Mouse (Mus musculus) right cerebral cortex, postnatal 10 days (tissue): ENCODE data around the gene 1110051M20Rik.

ENCODE experiments used
- DNase-seq, 2 experiments: peaks; one replicate each; pipeline ENCODE4 v3.0.0; 2021; ENCODE audit warnings: low spot score in 2 of 2

Gene 1110051M20Rik

DNA sequence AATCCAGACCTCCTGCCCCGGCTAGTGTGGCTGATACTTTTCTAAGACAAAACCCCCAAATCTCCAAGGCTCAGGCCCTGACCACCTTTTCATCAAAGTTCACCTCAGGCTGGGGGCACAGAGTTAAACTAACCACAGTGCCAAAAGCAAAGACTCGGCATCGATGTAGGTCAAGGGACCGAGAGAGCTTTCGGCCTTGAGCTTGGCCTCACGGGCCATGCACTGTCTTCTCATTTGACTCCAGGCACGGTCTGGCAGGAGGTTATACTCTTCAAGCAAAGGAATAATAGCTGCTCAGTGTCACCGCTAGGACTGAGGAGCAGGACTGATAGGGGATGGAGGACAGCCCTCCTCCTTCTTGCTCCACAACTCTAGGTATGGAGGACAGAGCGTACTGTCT, 138.6 kb downstream of the 1110051M20Rik start:
- no peak for DNase-seq

DNA sequence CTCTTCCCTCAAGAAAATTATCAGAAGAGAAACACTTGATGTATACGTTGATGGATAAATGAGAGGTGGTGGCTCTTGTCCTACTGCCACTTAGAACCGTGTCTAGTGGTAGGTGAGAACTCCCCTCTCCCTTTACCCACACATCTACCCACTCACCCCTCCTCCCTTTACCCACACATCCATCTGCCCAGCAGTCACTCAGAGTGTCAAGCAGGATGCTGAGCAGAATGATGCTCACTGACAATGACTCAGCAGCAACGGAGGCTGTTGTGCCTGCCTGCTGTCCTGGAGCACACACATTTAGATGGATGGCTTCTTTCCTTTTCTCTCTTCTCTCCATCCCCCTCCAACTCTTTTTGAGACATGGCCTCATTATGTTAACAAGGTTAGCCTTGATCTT, 141.7 kb downstream of the 1110051M20Rik start:
- no peak for DNase-seq

DNA sequence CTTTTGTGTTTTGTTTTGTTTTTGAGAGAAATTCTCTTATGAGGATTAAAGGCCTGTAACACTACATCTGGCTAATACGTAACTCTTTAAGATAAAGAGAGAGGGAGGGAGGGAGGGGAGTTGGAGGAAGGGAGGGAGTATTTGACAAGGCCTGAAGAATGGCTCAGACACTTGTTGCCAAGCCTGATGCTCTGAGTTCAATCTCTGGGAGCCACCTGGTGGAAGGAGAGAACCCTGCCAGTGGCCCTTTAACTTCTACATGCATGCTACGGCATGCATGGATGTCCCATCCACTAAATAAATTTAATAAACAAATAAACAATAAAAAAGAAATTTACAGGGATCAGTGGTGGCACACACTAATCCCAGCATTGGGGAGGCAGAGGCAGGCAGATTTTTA, 142.7 kb downstream of the 1110051M20Rik start:
- DNase-seq: no peak

DNA sequence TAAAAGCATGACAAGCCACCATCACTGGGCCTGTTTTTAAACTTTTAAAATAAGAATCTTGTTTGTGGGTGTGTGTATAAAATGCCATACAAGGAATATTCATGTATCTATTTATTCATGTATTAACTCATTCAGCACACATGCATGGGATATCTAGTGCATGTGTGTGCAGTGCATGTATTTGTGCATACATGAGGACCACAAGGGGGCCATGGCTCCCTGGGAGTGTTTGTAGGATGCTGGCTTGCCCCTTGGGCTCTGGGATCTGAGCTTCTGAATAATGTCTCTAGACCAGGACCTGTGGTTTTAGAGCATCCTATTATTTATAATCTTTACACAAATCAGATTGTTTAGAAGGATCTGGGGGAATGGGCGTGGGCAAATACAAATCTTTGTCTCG, 143.7 kb downstream of the 1110051M20Rik start:
- DNase-seq: no peak

DNA sequence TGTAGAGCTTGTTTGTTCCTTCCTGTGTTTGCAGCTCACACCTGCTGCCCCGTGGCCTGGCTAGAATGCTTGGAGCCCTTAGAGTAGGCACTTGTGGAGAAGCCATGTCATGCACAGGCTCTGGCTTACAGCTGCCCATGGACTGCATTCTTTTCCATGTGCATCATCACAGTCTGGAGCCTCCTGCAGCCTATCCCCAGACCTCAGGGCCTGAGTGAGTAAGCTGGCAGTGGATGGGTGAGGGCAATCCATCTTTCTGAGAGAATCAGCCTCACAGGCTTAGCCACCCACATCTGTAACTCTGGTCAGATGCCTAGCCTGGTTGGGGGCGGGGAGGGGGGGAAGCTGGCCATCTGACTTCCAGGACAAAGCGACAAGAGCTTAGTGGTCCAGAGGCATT, 145.3 kb downstream of the 1110051M20Rik start:
- no peak for DNase-seq

DNA sequence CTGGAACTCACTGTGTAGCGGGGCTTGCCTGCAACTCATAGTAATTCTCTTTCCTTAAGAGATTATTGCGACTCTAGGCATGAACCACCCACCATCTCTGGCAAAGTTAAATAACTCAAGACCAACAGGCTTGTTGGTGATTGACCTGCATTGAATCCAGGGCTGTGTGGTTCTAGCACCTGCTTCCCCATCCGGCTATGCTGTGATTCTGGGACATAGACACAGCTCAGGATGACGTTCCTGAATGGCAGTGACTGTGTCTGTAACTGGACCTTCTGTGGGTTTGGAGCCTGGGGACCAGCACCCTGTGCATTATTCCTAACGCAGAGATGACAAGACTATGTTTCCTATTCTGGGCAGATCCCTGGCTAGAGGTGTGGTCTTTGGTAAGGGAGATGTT, 148.6 kb downstream of the 1110051M20Rik start:
- no peak for DNase-seq

DNA sequence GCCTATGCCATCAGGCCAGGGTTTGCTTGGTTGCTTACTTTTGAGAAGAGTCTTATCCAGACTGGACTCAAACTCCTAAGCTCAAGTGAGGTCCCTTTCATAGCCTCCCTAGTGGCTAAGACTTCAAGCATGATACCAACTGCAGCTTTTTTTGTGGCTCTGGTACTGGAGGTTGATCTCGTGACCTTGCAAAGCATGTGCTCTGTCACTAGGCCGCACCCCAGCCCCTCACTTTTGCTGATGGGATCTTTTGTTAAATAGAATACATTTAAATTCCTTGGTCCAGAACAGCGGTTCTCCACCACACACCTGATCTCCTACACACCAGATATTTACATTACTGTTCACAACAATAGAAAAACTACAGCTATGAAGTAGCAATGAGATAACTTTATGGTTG, 150.3 kb downstream of the 1110051M20Rik start:
- DNase-seq: no peak

DNA sequence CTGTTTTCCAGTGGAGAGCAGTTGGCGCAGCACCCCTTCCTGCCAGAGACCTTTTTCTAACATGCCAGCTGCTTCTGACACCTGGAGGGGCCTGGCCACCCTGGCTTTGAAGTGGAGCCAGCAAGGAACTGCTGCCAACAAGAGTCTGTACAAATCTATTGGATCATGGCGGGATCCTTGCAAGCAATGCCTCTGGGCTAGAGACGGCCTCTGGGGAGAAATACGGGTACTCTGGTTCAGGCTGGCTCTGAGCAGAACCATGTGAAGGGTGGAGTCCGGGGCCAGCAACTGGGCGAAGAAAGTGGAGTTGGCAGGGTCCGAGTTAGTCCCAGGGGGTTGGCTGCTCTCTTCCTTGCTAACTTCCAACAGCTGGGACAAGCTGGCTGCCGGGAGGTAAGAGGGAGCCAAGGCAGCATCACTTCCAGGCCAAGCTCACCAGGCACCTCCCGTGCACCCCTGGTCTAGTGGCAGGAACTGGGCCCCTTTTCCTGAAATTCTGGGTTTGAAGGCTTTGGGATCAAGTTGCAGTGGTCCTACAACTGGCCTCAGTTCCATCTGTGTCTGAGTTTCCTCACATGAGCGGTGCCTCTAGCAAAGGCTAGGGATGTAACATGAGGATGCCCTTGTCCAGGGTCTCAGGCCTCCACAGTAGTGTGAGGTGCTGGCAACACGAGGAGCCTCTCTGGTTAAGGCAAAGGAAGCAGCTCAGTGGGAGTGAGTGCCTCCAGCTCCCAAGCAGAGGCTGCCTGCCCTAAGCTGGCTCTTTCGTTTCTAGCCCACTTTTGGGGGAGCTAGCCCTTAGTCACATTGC, 153.1 kb downstream of the 1110051M20Rik start:
- peak; percentile 65 to 67 for DNase-seq

DNA sequence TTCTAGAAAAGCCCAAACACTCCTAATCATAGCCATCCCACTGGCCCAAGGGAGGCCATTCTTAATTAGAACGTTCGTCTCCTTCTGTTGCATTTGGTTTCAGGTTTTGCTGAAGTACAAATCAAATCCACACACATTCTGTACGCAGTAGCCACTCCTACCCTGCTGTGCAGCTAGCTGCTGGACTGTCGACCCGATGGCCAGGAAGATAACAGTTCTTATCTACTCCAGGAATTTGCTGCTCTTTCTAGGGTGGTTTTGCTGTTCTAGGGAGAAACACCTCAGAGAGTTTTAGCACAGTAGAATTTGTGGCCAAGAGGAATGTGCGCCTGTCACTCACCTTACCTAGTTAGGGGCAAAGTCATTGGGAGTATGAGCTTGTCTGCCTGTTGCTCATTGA, 156.9 kb downstream of the 1110051M20Rik start:
- DNase-seq: no peak

DNA sequence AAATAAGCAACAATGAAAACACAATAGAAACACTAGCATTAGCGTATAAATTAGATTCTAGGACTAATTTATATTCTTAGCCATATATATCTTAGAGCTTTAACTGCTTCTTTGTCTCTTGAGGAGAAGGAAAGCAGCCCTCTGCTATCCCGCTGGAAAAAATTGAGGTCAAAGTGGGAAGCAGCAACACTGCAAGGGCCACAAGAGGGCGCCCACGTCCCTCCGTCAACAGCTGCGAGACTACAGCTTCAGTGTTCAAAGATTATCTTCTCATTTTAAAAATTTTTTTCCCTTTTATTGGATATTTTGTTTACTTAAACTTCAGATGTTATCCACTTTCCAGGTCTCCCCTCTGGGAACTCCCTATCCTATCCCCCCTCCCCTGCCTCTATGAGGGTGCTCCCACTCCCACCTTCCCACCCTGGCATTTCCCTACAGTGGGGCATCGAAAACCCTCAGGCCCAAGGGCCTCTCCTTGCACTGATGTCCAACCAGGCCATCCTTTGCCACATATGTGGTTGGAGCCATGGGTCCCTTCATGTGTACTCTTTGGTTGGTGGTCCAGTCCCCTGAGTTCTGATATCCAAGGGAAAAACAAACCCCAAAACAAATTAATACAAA, 158.5 kb downstream of the 1110051M20Rik start:
- peak; percentile 81 to 90 for DNase-seq

DNA sequence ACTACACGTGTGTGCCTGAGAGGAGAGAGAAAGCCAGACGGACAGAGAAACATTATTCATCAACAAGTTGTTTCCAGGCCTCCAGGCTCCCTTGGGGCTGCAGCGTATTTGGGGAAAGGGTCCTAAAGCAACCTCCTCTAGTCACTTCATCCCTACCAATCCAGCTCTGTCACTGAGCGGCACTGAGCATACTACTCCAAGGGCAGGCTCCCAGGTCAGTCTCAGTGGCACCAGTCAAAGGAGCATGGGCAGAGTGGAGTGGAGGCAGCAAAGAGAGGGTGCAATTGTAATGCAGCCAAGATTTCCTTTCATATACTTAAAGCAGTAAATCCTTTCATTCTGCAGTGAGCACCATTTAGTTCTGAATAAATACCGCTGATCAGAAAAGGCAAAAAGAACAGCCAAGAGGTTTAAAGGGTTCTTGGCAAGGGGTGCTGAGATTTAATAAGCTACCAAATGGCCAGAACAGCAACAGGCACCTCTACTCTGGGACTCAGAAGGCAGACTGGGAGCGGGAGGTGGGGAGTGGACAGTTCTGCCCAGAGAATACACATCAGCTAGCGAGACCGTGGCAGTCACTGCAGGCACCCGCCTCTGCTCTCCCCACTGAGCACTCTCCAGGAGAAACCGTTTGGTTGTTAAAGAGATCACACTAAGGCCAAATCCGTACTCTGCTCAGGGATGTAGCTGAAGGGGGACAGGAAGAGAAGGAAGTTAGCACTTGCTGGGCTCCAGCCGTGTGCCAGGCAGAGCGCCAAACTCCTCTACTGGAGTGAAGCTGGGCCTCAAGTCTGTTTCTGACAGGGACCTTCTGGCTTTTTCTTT, 159.9 kb downstream of the 1110051M20Rik start:
- peak; percentile 76 to 85 for DNase-seq

DNA sequence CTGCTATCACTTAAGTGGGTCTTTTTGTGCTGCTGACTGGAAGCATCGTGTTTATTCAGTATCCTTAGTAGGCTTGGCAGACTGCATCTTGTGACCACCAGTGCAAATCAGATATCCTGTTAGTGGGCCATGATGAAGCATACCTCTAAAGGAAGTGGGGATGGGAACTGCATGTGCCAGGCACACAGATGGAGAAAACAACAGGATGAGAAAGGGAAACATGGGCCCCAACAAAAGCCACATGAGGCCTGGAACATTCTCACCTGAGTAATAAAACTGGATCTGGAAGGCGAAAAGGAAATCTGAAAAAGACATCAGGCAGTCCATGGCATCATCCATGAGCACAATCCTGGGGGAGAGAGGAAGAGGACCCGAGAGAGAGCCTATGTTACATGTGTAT, 160.5 kb downstream of the 1110051M20Rik start:
- DNase-seq: no peak

DNA sequence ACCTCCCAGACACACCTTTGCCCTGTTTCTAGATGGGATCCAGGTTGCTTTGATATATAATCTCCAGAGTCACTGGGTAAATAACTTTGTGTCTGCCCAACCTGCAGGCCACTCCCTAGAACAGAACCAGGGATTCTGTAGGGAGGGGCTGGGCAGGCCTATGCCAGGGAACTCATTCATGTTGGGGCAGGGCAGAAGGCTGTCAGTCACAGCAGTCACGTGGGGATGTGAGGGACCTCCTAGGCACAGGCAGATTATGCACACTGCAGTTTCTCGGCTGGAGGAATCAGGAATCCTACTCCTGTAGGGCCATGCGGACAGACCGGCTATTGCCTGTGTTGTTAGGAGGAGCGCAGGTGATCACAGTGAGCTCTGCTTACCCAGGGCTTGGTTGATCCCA, 163.1 kb downstream of the 1110051M20Rik start:
- no peak for DNase-seq

DNA sequence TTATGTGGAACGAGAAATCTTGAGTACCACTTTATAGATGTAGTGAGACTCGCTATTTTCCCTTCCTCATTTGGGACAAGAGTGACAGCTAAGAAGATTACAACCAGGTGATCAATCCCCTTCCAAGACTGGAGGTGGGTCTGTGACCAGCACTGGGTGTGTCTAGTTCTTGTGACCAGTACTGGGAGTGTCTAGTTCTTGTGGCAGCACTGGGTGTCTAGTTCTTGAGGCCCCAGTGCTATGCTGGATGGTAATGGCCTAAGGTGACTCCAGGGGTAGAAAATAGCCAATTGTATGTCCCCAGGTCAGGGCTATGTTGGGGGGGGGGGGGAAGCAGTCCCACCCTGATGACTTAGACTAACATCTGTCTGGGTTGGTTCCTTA, 165.1 kb downstream of the 1110051M20Rik start:
- DNase-seq: no peak

DNA sequence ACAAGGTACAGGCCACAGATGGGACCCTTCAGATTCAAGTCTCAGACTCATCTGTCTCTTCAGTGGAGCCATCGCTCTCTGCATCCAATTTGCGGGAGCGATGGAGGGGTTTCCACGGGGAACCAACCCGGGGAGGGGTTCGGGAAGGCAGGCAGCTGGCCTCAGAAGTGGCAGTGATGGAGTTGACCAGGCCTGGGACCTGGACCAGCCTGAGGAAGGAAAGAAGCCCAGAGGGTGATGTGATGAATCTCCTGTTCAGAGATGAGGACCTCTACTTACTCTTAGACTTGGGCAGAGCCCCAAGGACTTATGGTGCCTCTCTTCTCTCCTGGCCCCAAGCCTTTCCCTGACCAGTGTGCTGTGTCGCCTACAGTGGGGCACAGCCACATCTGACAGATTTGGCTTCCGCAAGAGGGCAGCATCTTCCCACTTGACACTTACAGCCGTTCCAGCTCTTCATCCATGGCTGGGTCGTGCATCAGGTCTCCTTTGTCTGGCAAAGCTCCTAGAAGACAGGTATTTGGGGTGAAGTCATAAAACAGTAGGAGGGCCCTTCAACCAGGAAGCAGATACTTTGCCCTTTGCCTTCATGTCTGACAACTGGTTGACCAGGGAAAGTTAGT, 165.6 kb downstream of the 1110051M20Rik start:
- DNase-seq: peak in 1 of 2 experiments; percentile 74

DNA sequence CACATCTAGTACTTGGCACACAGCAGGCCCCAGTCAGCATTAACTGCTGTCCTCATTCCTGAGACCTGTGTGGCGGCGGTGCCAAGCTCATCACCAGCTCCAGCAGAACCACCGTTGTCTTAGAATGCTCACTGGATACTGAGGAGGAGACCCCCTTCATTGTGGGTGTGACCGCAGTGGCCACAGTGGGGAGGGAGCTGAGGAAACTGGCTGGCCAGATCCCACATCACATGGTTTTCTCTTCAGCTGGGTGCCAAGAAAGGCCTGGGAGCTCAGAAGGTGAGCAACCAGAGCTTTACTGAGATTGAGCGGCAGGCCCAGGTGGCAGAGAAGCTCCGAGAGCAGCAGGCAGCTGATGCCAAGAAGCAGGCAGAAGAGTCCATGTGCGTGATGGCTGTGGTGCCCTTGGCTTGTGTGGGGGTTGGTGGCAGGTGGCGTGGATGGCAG, 174.8 kb downstream of the 1110051M20Rik start:
- DNase-seq: no peak

DNA sequence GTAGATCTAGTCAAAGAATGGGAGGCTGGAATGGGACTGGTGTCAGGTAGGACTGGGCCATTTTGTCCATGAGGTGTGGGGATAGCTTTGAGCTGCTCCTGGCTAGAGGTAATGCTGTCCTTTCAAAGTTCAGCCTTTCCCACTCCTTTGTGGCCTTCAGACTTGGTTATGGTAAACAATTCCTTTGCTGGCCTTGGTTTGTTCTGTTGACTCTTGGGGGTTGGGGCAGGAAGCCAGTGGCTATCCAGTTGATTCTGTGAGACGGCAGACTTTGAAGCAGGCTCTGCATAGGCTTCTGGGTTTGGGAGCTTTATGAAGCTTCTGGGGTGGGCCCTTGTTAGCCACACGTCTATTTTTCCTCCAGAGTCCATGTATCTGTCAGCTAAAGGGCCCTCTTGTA, 175.8 kb downstream of the 1110051M20Rik start:
- no peak for DNase-seq

DNA sequence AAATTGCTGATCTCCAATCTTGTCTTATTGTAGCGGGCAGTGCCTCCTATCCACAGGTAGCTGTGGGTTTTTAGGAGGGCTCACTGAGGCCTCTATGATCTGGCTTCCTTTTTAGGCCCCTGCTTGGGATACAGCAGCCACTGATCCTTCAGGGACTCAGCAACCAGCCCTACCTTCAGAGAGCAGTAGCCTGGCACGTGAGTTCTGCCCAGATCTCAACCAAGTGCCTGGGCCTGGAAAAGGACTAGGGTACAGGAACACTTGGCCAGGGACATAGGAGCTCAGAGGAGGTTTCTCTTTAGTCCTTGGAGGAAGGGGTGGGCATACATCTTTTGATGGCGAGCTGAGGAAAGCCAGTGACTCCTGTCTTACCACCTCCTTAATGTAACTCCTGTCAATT, 176.5 kb downstream of the 1110051M20Rik start:
- DNase-seq: no peak

DNA sequence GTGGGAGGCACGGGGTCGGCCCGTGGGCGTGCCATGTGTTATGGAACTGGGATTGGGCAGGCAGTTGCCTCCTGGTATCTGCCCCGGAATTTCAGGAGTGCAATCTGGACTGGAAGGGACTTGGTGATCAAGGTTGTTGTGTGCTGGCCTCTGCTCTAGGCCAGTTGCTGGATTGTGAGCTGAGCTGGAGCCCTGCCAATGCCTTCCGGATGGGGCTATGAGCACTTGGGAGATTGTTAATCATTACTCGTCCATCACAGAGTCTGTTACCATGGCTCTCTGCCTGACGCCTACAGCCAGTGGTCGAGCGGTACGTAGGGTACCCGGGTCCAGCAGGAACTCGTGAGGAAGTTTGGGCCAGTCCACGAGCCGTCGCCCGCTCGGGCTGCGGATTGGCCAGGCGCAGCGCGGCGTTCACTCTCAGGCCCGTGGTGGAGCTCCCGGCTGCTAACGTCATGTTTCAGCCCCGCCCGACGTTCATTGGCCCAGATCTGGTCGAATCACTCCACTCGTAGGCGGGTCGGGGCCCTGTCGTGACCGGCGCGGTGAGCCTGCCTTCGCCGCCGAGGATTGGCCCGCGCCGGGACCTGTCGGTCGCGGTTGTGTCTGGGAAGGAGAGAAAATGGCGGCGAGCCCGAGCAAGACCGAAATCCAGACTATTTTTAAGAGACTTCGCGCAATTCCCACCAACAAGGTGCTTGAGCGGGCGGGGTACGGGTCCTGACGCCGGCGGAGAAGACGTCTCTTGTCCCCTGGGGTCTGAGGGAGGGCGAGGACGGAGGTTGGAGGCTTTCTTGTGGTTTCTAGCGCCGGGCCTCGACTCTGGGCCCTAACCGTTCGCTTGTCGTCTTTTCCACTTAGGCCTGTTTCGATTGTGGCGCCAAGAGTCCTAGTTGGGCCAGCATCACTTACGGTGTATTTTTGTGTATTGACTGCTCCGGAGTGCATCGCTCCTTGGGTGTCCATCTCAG, 179.5 kb downstream of the 1110051M20Rik start, which contains the start of gene Arfgap2:
Arfgap2 (plus strand) TSS at position 264 of the 971 bp plus-strand sequence.
- peak; percentile 99 to 100 for DNase-seq
